8 mouse cellular contexts compared by ENCODE assay signal in genomic region chr9:66307341-66307740, GRCm38 (mm10). TPM values are rescaled to one million over a fixed set of nuclear protein-coding genes. Genes with fewer than 3 reads are reported as not detected.
DNase-seq lines count a peak whose midpoint lies in the region; ATAC-seq lines count a peak whose summit lies in the region.

No protein-coding gene starts in this region.

- H3K36me3 ChIP-seq in embryonic facial prominence, embryonic 13.5 days: no peaks in the 10 kb centered on the region
- no peaks in the 10 kb centered on the region for H3K36me3 ChIP-seq in liver, embryonic 13.5 days
- no peaks in the 10 kb centered on the region for H3K36me3 ChIP-seq in midbrain, embryonic 14.5 days (ENCODE audit: control insufficient read depth, insufficient read depth, low read length)

- 21% methylated on average over 2 of the region's 2 CpGs for whole genome bisulfite sequencing in embryonic facial prominence, embryonic 13.5 days
- 14% methylated on average over 2 of the region's 2 CpGs for WGBS in liver, embryonic 13.5 days (ENCODE audit: insufficient replicate concordance)
- WGBS in midbrain, embryonic 14.5 days: 48% methylated on average over 2 of the region's 2 CpGs

- H3K4me1 ChIP-seq in embryonic facial prominence, embryonic 13.5 days: peaks cover 9% of the 10 kb centered on the region
- H3K4me1 ChIP-seq in liver, embryonic 13.5 days (replicated peaks): peaks cover 19% of the 10 kb centered on the region
- no peaks in the 10 kb centered on the region; the same call in 1 of the 2 replicates for H3K4me1 ChIP-seq in midbrain, embryonic 14.5 days (ENCODE audit: control insufficient read depth, insufficient read depth, low read length)

- H3K4me2 ChIP-seq in embryonic facial prominence, embryonic 13.5 days: no peak overlapping the region
- H3K4me2 ChIP-seq in liver, embryonic 13.5 days: no peak overlapping the region
- H3K4me2 ChIP-seq in midbrain, embryonic 14.5 days (ENCODE audit: low read length): no peak overlapping the region

- peak; percentile 69 to 77 for DNase-seq in heart, postnatal 10 days
- no peak for DNase-seq in heart, adult 9 months (ENCODE audit: low spot score in 2 of 2)
- peak; percentile 67 for DNase-seq in ES-CJ7 (ENCODE audit: low read depth, low spot score)
- DNase-seq in liver, embryonic 13.5 days: peak; percentile 61
- no peak for DNase-seq in midbrain, embryonic 14.5 days
- DNase-seq in right cerebral cortex, postnatal 25 days: no peak
- no peak for DNase-seq in cerebellum, postnatal 14 days

- no peak overlapping the region for H3K27ac ChIP-seq in embryonic facial prominence, embryonic 13.5 days
- no peak overlapping the region for H3K27ac ChIP-seq in liver, embryonic 13.5 days
- H3K27ac ChIP-seq in midbrain, embryonic 14.5 days (replicated peaks; ENCODE audit: low read depth, low read length): no peak overlapping the region

- H3K27me3 ChIP-seq in embryonic facial prominence, embryonic 13.5 days: no peaks in the 10 kb centered on the region
- H3K27me3 ChIP-seq in liver, embryonic 13.5 days: no peaks in the 10 kb centered on the region
- no peaks in the 10 kb centered on the region for H3K27me3 ChIP-seq in midbrain, embryonic 14.5 days (ENCODE audit: control insufficient read depth, insufficient read depth, low read length)

- ATAC-seq in embryonic facial prominence, embryonic 13.5 days (ENCODE audit: insufficient number of reproducible peaks, insufficient read depth, low FRiP score, low TSS enrichment, low read depth): peak; percentile 64; the same call in 1 of the 2 replicates
- no peak for ATAC-seq in liver, embryonic 13.5 days (ENCODE audit: low read depth)
- no peak for ATAC-seq in midbrain, embryonic 14.5 days (ENCODE audit: low FRiP score, low TSS enrichment)

- H3K4me3 ChIP-seq in embryonic facial prominence, embryonic 13.5 days: no peak overlapping the region
- no peak overlapping the region for H3K4me3 ChIP-seq in liver, embryonic 13.5 days (replicated peaks)
- no peak overlapping the region for H3K4me3 ChIP-seq in midbrain, embryonic 14.5 days (replicated peaks; ENCODE audit: low read depth, low read length)

- no peak overlapping the region for H3K9ac ChIP-seq in embryonic facial prominence, embryonic 13.5 days
- no peak overlapping the region for H3K9ac ChIP-seq in liver, embryonic 13.5 days
- H3K9ac ChIP-seq in midbrain, embryonic 14.5 days (replicated peaks; ENCODE audit: low read length): no peak overlapping the region

- no peaks in the 10 kb centered on the region for H3K9me3 ChIP-seq in embryonic facial prominence, embryonic 13.5 days
- no peaks in the 10 kb centered on the region for H3K9me3 ChIP-seq in liver, embryonic 13.5 days (replicated peaks)
- H3K9me3 ChIP-seq in midbrain, embryonic 14.5 days (ENCODE audit: control insufficient read depth, low read length): no peaks in the 10 kb centered on the region

- intact Hi-C loops in heart, postnatal 10 days (cut with DNase I): no loop called here

RNA-seq across cellular contexts. Expression of gene Herc1, which starts 42.9 kb away (rescaled TPM):
- total RNA-seq in heart, postnatal 10 days (2021): 10 to 100 TPM; 48.3 to 50.4 TPM
- polyA plus RNA-seq in embryonic facial prominence, embryonic 13.5 days (2015; fragmentation: Nextera tagmentation; extraction: Ambion mirVana): 24.0 and 26.0 TPM in 2 replicates
- polyA plus RNA-seq in liver, embryonic 13.5 days (2015; fragmentation: Nextera tagmentation; extraction: Ambion mirVana): 26.7 and 28.5 TPM in 2 replicates
- polyA plus RNA-seq in midbrain, embryonic 14.5 days (2014; fragmentation: Nextera tagmentation; extraction: Ambion mirVana): 48.3 and 64.1 TPM in 2 replicates

Comparison
In these comparisons a context has a peak if more than half of its experiments do, and no peak if none do; other contexts are left out.
1. DNase-seq: peak in heart, postnatal 10 days (2 of 2), ES-CJ7 (single experiment) and liver, embryonic 13.5 days (single experiment); none in heart, adult 9 months (0 of 2), midbrain, embryonic 14.5 days (single experiment), right cerebral cortex, postnatal 25 days (single experiment) and cerebellum, postnatal 14 days (0 of 2).